Comparison of ENCODE assay signal across 8 mouse cellular contexts in the genomic region with DNA sequence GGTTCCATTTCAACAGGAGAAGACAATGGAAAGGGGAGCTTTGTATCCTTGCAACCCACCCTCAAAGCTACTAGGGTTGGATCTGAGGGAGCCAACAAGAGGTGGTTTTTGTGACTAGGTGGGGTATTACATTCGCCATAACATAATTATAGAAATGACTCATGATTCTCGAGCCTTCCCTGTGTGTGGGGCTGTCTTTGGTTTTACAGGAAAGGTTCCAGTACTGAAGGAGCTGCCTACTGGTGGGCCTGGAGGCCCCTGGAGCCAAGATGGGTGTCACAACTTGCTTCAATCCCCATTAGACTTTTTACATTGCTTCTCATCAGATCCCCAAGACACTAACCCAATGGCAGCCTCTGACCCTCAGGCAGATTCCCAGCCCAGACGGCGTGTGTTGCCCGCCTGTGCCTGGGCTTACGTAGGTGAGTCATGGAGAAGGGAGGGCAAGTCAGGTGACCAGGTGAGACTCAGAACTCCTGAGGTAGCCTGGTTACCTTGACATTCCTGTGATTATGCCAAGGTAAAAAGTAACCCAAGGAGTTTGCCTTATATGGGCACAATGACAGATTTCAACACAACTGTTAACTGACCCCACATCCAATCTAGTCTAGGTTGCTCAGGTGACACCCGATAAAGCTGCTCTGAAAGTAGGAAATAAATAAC. TPM values are rescaled to one million over a fixed set of nuclear protein-coding genes. Genes with fewer than 3 reads are reported as not detected.
A peak's percentile ranks its signal among the peaks of the same experiment; 100 is the strongest.
DNase-seq lines count a peak whose midpoint lies in the region; ATAC-seq lines count a peak whose summit lies in the region.
"Had no signal": no experiment of that assay in that cellular context is flagged by ENCODE, and none has a peak within 500 bp of the region (broad histone marks: within the 10 kb centered on the region; RNA-seq: fewer than 3 reads in every experiment).

No protein-coding gene starts in this region.

- H3K27me3 ChIP-seq in liver, embryonic 13.5 days: no peaks in the 10 kb centered on the region
- H3K27me3 ChIP-seq in liver, embryonic 12.5 days (replicated peaks): no peaks in the 10 kb centered on the region
- no peaks in the 10 kb centered on the region for H3K27me3 ChIP-seq in embryonic facial prominence, embryonic 14.5 days (replicated peaks; ENCODE audit: control insufficient read depth, insufficient read depth, low read length)
- H3K27me3 ChIP-seq in stomach, embryonic 16.5 days (ENCODE audit: control insufficient read depth, insufficient read depth, low read length): no peaks in the 10 kb centered on the region

- peak overlapping the region; percentile 47; the same call in 1 of the 2 replicates for H3K27ac ChIP-seq in liver, embryonic 13.5 days
- no peak overlapping the region for H3K27ac ChIP-seq in liver, embryonic 12.5 days
- peak overlapping the region; percentile 48 for H3K27ac ChIP-seq in embryonic facial prominence, embryonic 14.5 days (replicated peaks; ENCODE audit: low read depth, low read length)
- peak overlapping the region; percentile 91 for H3K27ac ChIP-seq in stomach, embryonic 16.5 days (ENCODE audit: low read length)

- no peak overlapping the region for H3K9ac ChIP-seq in liver, embryonic 13.5 days
- no peak overlapping the region for H3K9ac ChIP-seq in liver, embryonic 12.5 days
- H3K9ac ChIP-seq in embryonic facial prominence, embryonic 14.5 days (ENCODE audit: low read depth, low read length): no peak overlapping the region
- peak overlapping the region; percentile 16; the same call in 1 of the 2 replicates for H3K9ac ChIP-seq in stomach, embryonic 16.5 days (ENCODE audit: low read length)

- no peak for ATAC-seq in liver, embryonic 13.5 days (ENCODE audit: low read depth)
- ATAC-seq in liver, embryonic 12.5 days: no peak
- ATAC-seq in embryonic facial prominence, embryonic 14.5 days (ENCODE audit: low read depth): no peak; the same call in 1 of the 2 replicates
- peak; percentile 78 for ATAC-seq in stomach, embryonic 16.5 days (ENCODE audit: insufficient read depth, low FRiP score)

- H3K36me3 ChIP-seq in liver, embryonic 13.5 days: peaks cover 27% of the 10 kb centered on the region
- H3K36me3 ChIP-seq in liver, embryonic 12.5 days: peaks cover 47% of the 10 kb centered on the region
- H3K36me3 ChIP-seq in embryonic facial prominence, embryonic 14.5 days (ENCODE audit: control insufficient read depth, insufficient read depth, low read length): 0 out of 2 replicates have a peak, but pooled peaks cover 5% of the 10 kb centered on the region
- no peaks in the 10 kb centered on the region for H3K36me3 ChIP-seq in stomach, embryonic 16.5 days (ENCODE audit: control insufficient read depth, insufficient read depth, low read length)

- DNase-seq in liver, embryonic 13.5 days: no peak
- DNase-seq in embryonic facial prominence, embryonic 14.5 days (ENCODE audit: low spot score): no peak
- peak; percentile 70 to 85 for DNase-seq in kidney, postnatal 36 days
- DNase-seq in urinary bladder, postnatal 4 days (ENCODE audit: low spot score in 2 of 2): no peak
- no peak for DNase-seq in adrenal gland, postnatal 36 days
- DNase-seq: thymus, postnatal 25 days had no signal

- H3K4me1 ChIP-seq in liver, embryonic 13.5 days (replicated peaks): peaks cover 85% of the 10 kb centered on the region
- H3K4me1 ChIP-seq in liver, embryonic 12.5 days: peaks cover 90% of the 10 kb centered on the region
- peaks cover 29% of the 10 kb centered on the region for H3K4me1 ChIP-seq in embryonic facial prominence, embryonic 14.5 days (ENCODE audit: control insufficient read depth, insufficient read depth, low read length)
- H3K4me1 ChIP-seq in stomach, embryonic 16.5 days (ENCODE audit: control insufficient read depth, insufficient read depth, low read length): peaks cover 51% of the 10 kb centered on the region

- H3K9me3 ChIP-seq in liver, embryonic 13.5 days (replicated peaks): no peaks in the 10 kb centered on the region
- H3K9me3 ChIP-seq in liver, embryonic 12.5 days (replicated peaks): no peaks in the 10 kb centered on the region
- no peaks in the 10 kb centered on the region for H3K9me3 ChIP-seq in embryonic facial prominence, embryonic 14.5 days (ENCODE audit: control insufficient read depth, low read length)
- no peaks in the 10 kb centered on the region for H3K9me3 ChIP-seq in stomach, embryonic 16.5 days (replicated peaks; ENCODE audit: control insufficient read depth, low read length)

- WGBS in liver, embryonic 13.5 days (ENCODE audit: insufficient replicate concordance): 86% methylated on average over 7 of the region's 7 CpGs
- WGBS in liver, embryonic 12.5 days (ENCODE audit: insufficient replicate concordance): 85% methylated on average over 7 of the region's 7 CpGs
- 79% methylated on average over 7 of the region's 7 CpGs for WGBS in embryonic facial prominence, embryonic 14.5 days
- WGBS in stomach, embryonic 16.5 days: 64% methylated on average over 7 of the region's 7 CpGs

- no peak overlapping the region for H3K4me3 ChIP-seq in liver, embryonic 13.5 days (replicated peaks)
- no peak overlapping the region for H3K4me3 ChIP-seq in liver, embryonic 12.5 days
- no peak overlapping the region for H3K4me3 ChIP-seq in embryonic facial prominence, embryonic 14.5 days (ENCODE audit: low read depth, low read length)
- no peak overlapping the region for H3K4me3 ChIP-seq in stomach, embryonic 16.5 days (replicated peaks; ENCODE audit: low read length)

- H3K4me2 ChIP-seq in liver, embryonic 13.5 days: no peak overlapping the region
- no peak overlapping the region for H3K4me2 ChIP-seq in liver, embryonic 12.5 days
- no peak overlapping the region for H3K4me2 ChIP-seq in embryonic facial prominence, embryonic 14.5 days (ENCODE audit: low read depth, low read length)
- H3K4me2 ChIP-seq in stomach, embryonic 16.5 days (ENCODE audit: low read depth, low read length): no peak overlapping the region; the same call in 1 of the 2 replicates

RNA-seq across cellular contexts. Expression of a gene that starts 31.0 kb away (rescaled TPM):
- 116 and 131 TPM in 2 replicates for polyA plus RNA-seq in liver, embryonic 13.5 days (2015; fragmentation: Nextera tagmentation; extraction: Ambion mirVana)
- polyA plus RNA-seq in liver, embryonic 12.5 days (2016; fragmentation: Nextera tagmentation; extraction: Ambion mirVana): 165 and 166 TPM in 2 replicates
- polyA plus RNA-seq in embryonic facial prominence, embryonic 14.5 days (2014; fragmentation: Nextera tagmentation; extraction: Ambion mirVana): 256 and 280 TPM in 2 replicates
- 413 and 449 TPM in 2 replicates for polyA plus RNA-seq in stomach, embryonic 16.5 days (2015; fragmentation: Nextera tagmentation; extraction: Ambion mirVana)
- total RNA-seq in adrenal gland, postnatal 36 days (2021): 100 to 1,000 TPM; 193 to 252 TPM

RNA-seq across cellular contexts. Expression of a gene that starts 49.9 kb away (rescaled TPM):
- 0.09 and 0.13 TPM in 2 replicates for polyA plus RNA-seq in liver, embryonic 13.5 days (2015; fragmentation: Nextera tagmentation; extraction: Ambion mirVana)
- polyA plus RNA-seq in liver, embryonic 12.5 days (2016; fragmentation: Nextera tagmentation; extraction: Ambion mirVana): 0.12 and 0.13 TPM in 2 replicates
- 0.58 and 0.72 TPM in 2 replicates for polyA plus RNA-seq in embryonic facial prominence, embryonic 14.5 days (2014; fragmentation: Nextera tagmentation; extraction: Ambion mirVana)
- polyA plus RNA-seq in stomach, embryonic 16.5 days (2015; fragmentation: Nextera tagmentation; extraction: Ambion mirVana): 0.56 and 0.59 TPM in 2 replicates
- total RNA-seq in adrenal gland, postnatal 36 days (2021): under 1 TPM; 0.30 to 0.33 TPM

RNA-seq across cellular contexts. Expression of a gene that starts 50.5 kb away (rescaled TPM):
- 294 and 308 TPM in 2 replicates for polyA plus RNA-seq in liver, embryonic 13.5 days (2015; fragmentation: Nextera tagmentation; extraction: Ambion mirVana)
- polyA plus RNA-seq in liver, embryonic 12.5 days (2016; fragmentation: Nextera tagmentation; extraction: Ambion mirVana): 325 and 336 TPM in 2 replicates
- 403 and 404 TPM in 2 replicates for polyA plus RNA-seq in embryonic facial prominence, embryonic 14.5 days (2014; fragmentation: Nextera tagmentation; extraction: Ambion mirVana)
- 339 and 345 TPM in 2 replicates for polyA plus RNA-seq in stomach, embryonic 16.5 days (2015; fragmentation: Nextera tagmentation; extraction: Ambion mirVana)
- 100 to 1,000 TPM; 241 to 264 TPM for total RNA-seq in adrenal gland, postnatal 36 days (2021)

RNA-seq across cellular contexts. Expression of a gene that starts 50.7 kb away (rescaled TPM):
- 27.4 and 29.1 TPM in 2 replicates for polyA plus RNA-seq in liver, embryonic 13.5 days (2015; fragmentation: Nextera tagmentation; extraction: Ambion mirVana)
- polyA plus RNA-seq in liver, embryonic 12.5 days (2016; fragmentation: Nextera tagmentation; extraction: Ambion mirVana): 33.3 and 35.0 TPM in 2 replicates
- polyA plus RNA-seq in embryonic facial prominence, embryonic 14.5 days (2014; fragmentation: Nextera tagmentation; extraction: Ambion mirVana): 7.2 and 8.7 TPM in 2 replicates
- 7.9 and 8.4 TPM in 2 replicates for polyA plus RNA-seq in stomach, embryonic 16.5 days (2015; fragmentation: Nextera tagmentation; extraction: Ambion mirVana)
- total RNA-seq in adrenal gland, postnatal 36 days (2021): 1 to 10 TPM; 1.1 to 1.7 TPM

Comparison
In these comparisons a context has a peak if more than half of its experiments do, and no peak if none do; other contexts are left out.
1. DNase-seq: peak in kidney, postnatal 36 days (2 of 2); none in liver, embryonic 13.5 days (single experiment), embryonic facial prominence, embryonic 14.5 days (single experiment), urinary bladder, postnatal 4 days (0 of 2) and adrenal gland, postnatal 36 days (0 of 2).